ENCODE assay signal across 8 mouse cellular contexts in the genomic region with DNA sequence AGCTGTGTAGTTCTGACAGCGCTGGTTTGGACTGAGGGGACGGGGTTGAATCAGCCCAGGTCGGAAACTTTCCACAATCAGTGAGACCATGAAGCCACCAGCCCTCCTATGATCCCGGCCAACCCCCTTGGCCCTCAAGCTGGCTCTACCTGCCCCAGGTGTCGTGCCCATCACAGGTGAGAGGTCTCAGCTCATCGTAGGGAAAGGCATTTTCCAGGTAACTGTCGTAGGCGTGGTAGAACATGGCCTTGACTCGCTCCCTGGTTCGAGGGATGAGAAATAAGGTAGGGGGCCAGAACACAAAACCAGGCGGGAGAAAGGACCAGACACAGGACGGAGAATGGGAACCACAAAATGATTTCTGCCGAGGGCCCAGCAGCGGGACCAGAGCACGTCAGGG. TPM values are rescaled to one million over a fixed set of nuclear protein-coding genes. Genes with fewer than 3 reads are reported as not detected.
DNase-seq lines count a peak whose midpoint lies in the region; ATAC-seq and TF ChIP-seq lines count a peak whose summit lies in the region.

No protein-coding gene starts in this region.

- peak overlapping the region; percentile 86 for H3K9ac ChIP-seq in hindbrain, embryonic 12.5 days
- H3K9ac ChIP-seq in midbrain, embryonic 14.5 days (replicated peaks; ENCODE audit: low read length) = peak overlapping the region; percentile 85

- TF ChIP-seq POLR2A in bone marrow, adult 2 months (IDR thresholded peaks at IDR 0.05; ENCODE audit: borderline replicate concordance, control insufficient read depth, low read depth, low read length) = no peak

- peak; percentile 11 for DNase-seq in kidney, adult 9 months
- no peak for DNase-seq in kidney, adult 11 months
- DNase-seq in midbrain, embryonic 14.5 days = no peak
- no peak for DNase-seq in frontal cortex, adult 2 months (ENCODE audit: extremely low spot score in 1 of 2, low spot score in 1 of 2)
- no peak for DNase-seq in natural killer cell, adult 2 months (ENCODE audit: low spot score in 2 of 2)
- no peak for DNase-seq in left cerebral cortex, postnatal 14 days (ENCODE audit: low spot score in 2 of 2)

- H3K4me2 ChIP-seq in hindbrain, embryonic 12.5 days (replicated peaks) = peak overlapping the region; percentile 85
- H3K4me2 ChIP-seq in midbrain, embryonic 14.5 days (ENCODE audit: low read length) = peak overlapping the region; percentile 95

- H3K27me3 ChIP-seq in hindbrain, embryonic 12.5 days = no peaks in the 10 kb centered on the region
- H3K27me3 ChIP-seq in midbrain, embryonic 14.5 days (ENCODE audit: control insufficient read depth, insufficient read depth, low read length) = no peaks in the 10 kb centered on the region

- no peaks in the 10 kb centered on the region; the same call in 1 of the 2 replicates for H3K4me1 ChIP-seq in bone marrow, adult 2 months (ENCODE audit: control insufficient read depth, insufficient read depth, low read length)
- H3K4me1 ChIP-seq in hindbrain, embryonic 12.5 days = peaks cover 12% of the 10 kb centered on the region
- peaks cover 11% of the 10 kb centered on the region; the same call in 1 of the 2 replicates for H3K4me1 ChIP-seq in midbrain, embryonic 14.5 days (ENCODE audit: control insufficient read depth, insufficient read depth, low read length)

- H3K27ac ChIP-seq in bone marrow, adult 2 months (ENCODE audit: control insufficient read depth, insufficient read depth, low read depth, low read length, poor library complexity) = no peak overlapping the region
- peak overlapping the region; percentile 55; the same call in 1 of the 2 replicates for H3K27ac ChIP-seq in hindbrain, embryonic 12.5 days
- H3K27ac ChIP-seq in midbrain, embryonic 14.5 days (replicated peaks; ENCODE audit: low read depth, low read length) = peak overlapping the region; percentile 70; the same call in 1 of the 2 replicates

- WGBS in bone marrow, adult 2 months = 3% methylated on average over 15 of the region's 15 CpGs
- whole genome bisulfite sequencing in hindbrain, embryonic 12.5 days = 7% methylated on average over 15 of the region's 15 CpGs
- 5% methylated on average over 15 of the region's 15 CpGs for WGBS in midbrain, embryonic 14.5 days

- intact Hi-C loops in left cerebral cortex, postnatal 14 days (cut with DNase I) = no loop called here

- peak overlapping the region; percentile 93 for H3K4me3 ChIP-seq in bone marrow, adult 2 months (replicated peaks; ENCODE audit: control insufficient read depth, low read depth, low read length)
- peak overlapping the region; percentile 80 for H3K4me3 ChIP-seq in hindbrain, embryonic 12.5 days
- H3K4me3 ChIP-seq in midbrain, embryonic 14.5 days (replicated peaks; ENCODE audit: low read depth, low read length) = peak overlapping the region; percentile 88

- H3K9me3 ChIP-seq in hindbrain, embryonic 12.5 days (replicated peaks) = no peaks in the 10 kb centered on the region
- H3K9me3 ChIP-seq in midbrain, embryonic 14.5 days (ENCODE audit: control insufficient read depth, low read length) = no peaks in the 10 kb centered on the region

- ATAC-seq in hindbrain, embryonic 12.5 days (ENCODE audit: low FRiP score) = no peak; the same call in 1 of the 2 replicates
- ATAC-seq in midbrain, embryonic 14.5 days (ENCODE audit: low FRiP score, low TSS enrichment) = no peak

- no peak for TF ChIP-seq CTCF in bone marrow, adult 2 months (IDR thresholded peaks at IDR 0.05; ENCODE audit: control insufficient read depth, insufficient read depth, low read length)

- 0 out of 2 replicates have a peak, but pooled peaks cover 2% of the 10 kb centered on the region for H3K36me3 ChIP-seq in hindbrain, embryonic 12.5 days
- H3K36me3 ChIP-seq in midbrain, embryonic 14.5 days (ENCODE audit: control insufficient read depth, insufficient read depth, low read length) = peaks cover 11% of the 10 kb centered on the region

RNA-seq across cellular contexts. Expression of a gene that starts 0.5 kb away (rescaled TPM):
- polyA plus RNA-seq in bone marrow, adult 2 months (2011; ENCODE audit: insufficient read depth, insufficient read length, low replicate concordance, missing spikeins) = 13.1 and 17.6 TPM in 2 replicates
- 37.3 and 38.5 TPM in 2 replicates for polyA plus RNA-seq in hindbrain, embryonic 12.5 days (2016; fragmentation: Nextera tagmentation; extraction: Ambion mirVana)
- 42.6 and 47.2 TPM in 2 replicates for polyA plus RNA-seq in midbrain, embryonic 14.5 days (2014; fragmentation: Nextera tagmentation; extraction: Ambion mirVana)
- 38.4 and 39.6 TPM in 2 replicates for polyA plus RNA-seq in frontal cortex, adult 2 months (2012; rRNA removed)
- total RNA-seq in left cerebral cortex, postnatal 14 days (2021) = 10 to 100 TPM; 16.6 to 17.8 TPM

RNA-seq across cellular contexts. Expression of a gene that starts 6.9 kb away (rescaled TPM):
- polyA plus RNA-seq in bone marrow, adult 2 months (2011; ENCODE audit: insufficient read depth, insufficient read length, low replicate concordance, missing spikeins) = not detected in 2 replicates
- not detected in 2 replicates for polyA plus RNA-seq in hindbrain, embryonic 12.5 days (2016; fragmentation: Nextera tagmentation; extraction: Ambion mirVana)
- polyA plus RNA-seq in midbrain, embryonic 14.5 days (2014; fragmentation: Nextera tagmentation; extraction: Ambion mirVana) = not detected in 2 replicates
- not detected in 2 replicates for polyA plus RNA-seq in frontal cortex, adult 2 months (2012; rRNA removed)
- not detected for total RNA-seq in left cerebral cortex, postnatal 14 days (2021)

RNA-seq across cellular contexts. Expression of a gene that starts 22.2 kb away (rescaled TPM):
- 1.6 TPM in 1 of 2 replicates, not detected in the other for polyA plus RNA-seq in bone marrow, adult 2 months (2011; ENCODE audit: insufficient read depth, insufficient read length, low replicate concordance, missing spikeins)
- 3.4 and 4.1 TPM in 2 replicates for polyA plus RNA-seq in hindbrain, embryonic 12.5 days (2016; fragmentation: Nextera tagmentation; extraction: Ambion mirVana)
- 1.1 and 2.3 TPM in 2 replicates for polyA plus RNA-seq in midbrain, embryonic 14.5 days (2014; fragmentation: Nextera tagmentation; extraction: Ambion mirVana)
- polyA plus RNA-seq in frontal cortex, adult 2 months (2012; rRNA removed) = 1.5 and 2.6 TPM in 2 replicates
- 1 to 10 TPM; 1.8 to 1.9 TPM for total RNA-seq in left cerebral cortex, postnatal 14 days (2021)

RNA-seq across cellular contexts. Expression of a gene that starts 36.6 kb away (rescaled TPM):
- 31.7 and 47.0 TPM in 2 replicates for polyA plus RNA-seq in bone marrow, adult 2 months (2011; ENCODE audit: insufficient read depth, insufficient read length, low replicate concordance, missing spikeins)
- 190 and 204 TPM in 2 replicates for polyA plus RNA-seq in hindbrain, embryonic 12.5 days (2016; fragmentation: Nextera tagmentation; extraction: Ambion mirVana)
- polyA plus RNA-seq in midbrain, embryonic 14.5 days (2014; fragmentation: Nextera tagmentation; extraction: Ambion mirVana) = 154 and 171 TPM in 2 replicates
- 152 and 159 TPM in 2 replicates for polyA plus RNA-seq in frontal cortex, adult 2 months (2012; rRNA removed)
- 100 to 1,000 TPM; 140 TPM for total RNA-seq in left cerebral cortex, postnatal 14 days (2021)

RNA-seq across cellular contexts. Expression of a gene that starts 46.4 kb away (rescaled TPM):
- polyA plus RNA-seq in bone marrow, adult 2 months (2011; ENCODE audit: insufficient read depth, insufficient read length, low replicate concordance, missing spikeins) = not detected in 2 replicates
- 5.3 and 6.0 TPM in 2 replicates for polyA plus RNA-seq in hindbrain, embryonic 12.5 days (2016; fragmentation: Nextera tagmentation; extraction: Ambion mirVana)
- polyA plus RNA-seq in midbrain, embryonic 14.5 days (2014; fragmentation: Nextera tagmentation; extraction: Ambion mirVana) = 17.7 and 24.6 TPM in 2 replicates
- polyA plus RNA-seq in frontal cortex, adult 2 months (2012; rRNA removed) = 36.1 and 39.7 TPM in 2 replicates
- 10 to 100 TPM; 45.8 to 50.0 TPM for total RNA-seq in left cerebral cortex, postnatal 14 days (2021)
